Mouse (Mus musculus) G1E (cell line): ENCODE measurements around the gene Gcgr. TPM values are rescaled to one million over a fixed set of nuclear protein-coding genes. Genes with fewer than 3 reads are reported as not detected.
"Not testable (repeated sequence)": the region's sequence is repeated elsewhere in the genome, so short reads cannot be mapped to it uniquely, and the experiment has no call there.

Experiments
- ATAC-seq: 2 replicates; pipeline ENCODE4 v1.8.0; 2016; ENCODE audit warnings: mild to moderate bottlenecking; ENCODE audit not compliant: insufficient number of reproducible peaks, poor library complexity, low FRiP score, severe bottlenecking; ENCODE audit errors: extremely low read depth
- DNase-seq: peaks from one replicate; pipeline ENCODE4 v3.0.0; 2012; ENCODE audit warnings: low spot score
- H3K27me3 ChIP-seq: 2 replicates; pipeline ENCODE4 v1.6.1; 2012; ENCODE audit warnings: mild to moderate bottlenecking, low read length, inconsistent platforms; ENCODE audit not compliant: insufficient read depth
- H3K36me3 ChIP-seq: replicated peaks from 2 replicates; pipeline ENCODE3; 2012; ENCODE audit warnings: mild to moderate bottlenecking, inconsistent platforms
- H3K4me1 ChIP-seq: 2 replicates; pipeline ENCODE4 v1.6.1; 2012; ENCODE audit warnings: low read depth, low read length, inconsistent platforms, mixed read lengths; ENCODE audit not compliant: insufficient read depth
- H3K4me3 ChIP-seq: 2 replicates; pipeline ENCODE4 v1.5.1; 2012; ENCODE audit warnings: low read depth, mild to moderate bottlenecking, inconsistent platforms, low read length, moderate library complexity, mixed read lengths
- H3K9me3 ChIP-seq: replicated peaks from 2 replicates; pipeline ENCODE4 v1.6.1; 2012; ENCODE audit warnings: inconsistent platforms
- CTCF ChIP-seq: IDR thresholded peaks from 2 replicates; pipeline ENCODE4 v1.5.1; 2012; ENCODE audit warnings: low read depth, low read length, inconsistent platforms, mixed read lengths
- GATA1 ChIP-seq: IDR thresholded peaks from 2 replicates; pipeline ENCODE4 v1.6.1; 2012; ENCODE audit warnings: borderline replicate concordance, low read length, inconsistent platforms, mixed read lengths
- GATA2 ChIP-seq: IDR thresholded peaks from 2 replicates; pipeline ENCODE4 v1.6.1; 2012; ENCODE audit warnings: low read depth, low read length, inconsistent platforms, borderline replicate concordance
- POLR2AphosphoS5 ChIP-seq: IDR thresholded peaks from 2 replicates; pipeline ENCODE4 v1.6.1; 2012; ENCODE audit warnings: low read depth, low read length, inconsistent platforms; ENCODE audit not compliant: insufficient replicate concordance
- TAL1 ChIP-seq: conservative IDR thresholded peaks from 2 replicates; pipeline ENCODE4 v1.6.1; 2012; ENCODE audit warnings: low read depth, low read length, inconsistent platforms, mixed read lengths
- polyA plus RNA-seq: library from polyadenylated mRNA; stranded (reverse); fragments of >175 nt; gene quantifications from 2 replicates; pipeline ENCODE4 v1.2.3, GENCODE M21; 2012
- total RNA-seq, 2 experiments: library from RNA; stranded (forward) in 1 of 2; stranded (reverse) in 1 of 2; fragments of 200-1000 nt in 1 of 2; fragments of >200 nt in 1 of 2; fragmentation: Nextera tagmentation in 1 of 2; gene quantifications; 2 replicates each; pipeline ENCODE4 v1.2.3; 2014 to 2017

Gene Gcgr
- total and polyA plus RNA-seq, 3 experiments = not detected

GRCm38 (mm10) chr11:120510375-120511030, 20.0 kb upstream of the Gcgr start:
- no peaks in the 10 kb centered on the region for H3K36me3 ChIP-seq
- ATAC-seq = peak; percentile 65
- peak; percentile 77 for DNase-seq
- H3K4me3 ChIP-seq = peak overlapping the region; percentile 61
- no peak for TF ChIP-seq POLR2AphosphoS5
- no peak for TF ChIP-seq TAL1
- TF ChIP-seq CTCF = no peak
- no peak for TF ChIP-seq GATA1
- no peak for TF ChIP-seq GATA2
- peaks cover 61% of the 10 kb centered on the region for H3K4me1 ChIP-seq
- H3K27me3 ChIP-seq = peaks cover 3% of the 10 kb centered on the region; the same call in 1 of the 2 replicates
- no peaks in the 10 kb centered on the region; the same call in 1 of the 2 replicates for H3K9me3 ChIP-seq

GRCm38 (mm10) chr11:120512790-120513453, 17.6 kb upstream of the Gcgr start:
- Histone ChIP-seq H3K4me3 (no peak overlapping the region), H3K4me1 (peaks cover 52% of the 10 kb centered on the region), H3K27me3 (peaks cover 3% of the 10 kb centered on the region; the same call in 1 of the 2 replicates), H3K36me3 (no peaks in the 10 kb centered on the region), H3K9me3 (no peaks in the 10 kb centered on the region; the same call in 1 of the 2 replicates)
- ATAC-seq (no peak), DNase-seq (no peak)
- TF ChIP-seq TAL1 (no peak), CTCF (no peak), GATA1 (no peak), POLR2AphosphoS5 (no peak), GATA2 (no peak)

GRCm38 (mm10) chr11:120514262-120514661, 16.2 kb upstream of the Gcgr start:
- not testable (repeated sequence) for H3K27me3 ChIP-seq, DNase-seq, H3K9me3 ChIP-seq, ATAC-seq, H3K36me3 ChIP-seq, H3K4me3 ChIP-seq
- peaks cover 51% of the 10 kb centered on the region for H3K4me1 ChIP-seq

- peak; percentile 54 for DNase-seq
- peak; percentile 45; the same call in 1 of the 2 replicates for ATAC-seq
- Histone ChIP-seq H3K4me1 (peaks cover 45% of the 10 kb centered on the region), H3K4me3 (no peak overlapping the region), H3K27me3 (peaks cover 14% of the 10 kb centered on the region; the same call in 1 of the 2 replicates), H3K36me3 (no peaks in the 10 kb centered on the region), H3K9me3 (no peaks in the 10 kb centered on the region; the same call in 1 of the 2 replicates)
- TF ChIP-seq GATA1 (no peak), CTCF (peak; percentile 85)
Observed at GRCm38 (mm10) chr11:120515611-120516010, 14.9 kb upstream of the Gcgr start.

- TF ChIP-seq GATA2 (no peak), POLR2AphosphoS5 (no peak)
- no peak for ATAC-seq
- H3K27me3 ChIP-seq = peaks cover 25% of the 10 kb centered on the region
- H3K4me1 ChIP-seq = peaks cover 36% of the 10 kb centered on the region
- DNase-seq = no peak
- no peaks in the 10 kb centered on the region; the same call in 1 of the 2 replicates for H3K9me3 ChIP-seq
- no peaks in the 10 kb centered on the region for H3K36me3 ChIP-seq
- no peak overlapping the region for H3K4me3 ChIP-seq
Observed at GRCm38 (mm10) chr11:120517147-120517546, 13.4 kb upstream of the Gcgr start.

- Histone ChIP-seq H3K4me1 (peaks cover 33% of the 10 kb centered on the region), H3K9me3 (no peaks in the 10 kb centered on the region; the same call in 1 of the 2 replicates), H3K27me3 (peaks cover 31% of the 10 kb centered on the region), H3K36me3 (no peaks in the 10 kb centered on the region), H3K4me3 (no peak overlapping the region)
- TF ChIP-seq GATA1 (no peak), GATA2 (no peak), POLR2AphosphoS5 (no peak), CTCF (no peak), TAL1 (no peak)
- ATAC-seq = no peak
- DNase-seq = no peak
Observed at GRCm38 (mm10) chr11:120518027-120518426, 12.5 kb upstream of the Gcgr start.
